Mouse (Mus musculus) myocyte (in vitro differentiated cells): Measurements from ENCODE around the gene Chd9. TPM values are rescaled to one million over a fixed set of nuclear protein-coding genes. Genes with fewer than 3 reads are reported as not detected.

Source experiments
- H3K27me3 ChIP-seq: one replicate; pipeline ENCODE4 v1.6.1; 2011; ENCODE audit not compliant: control insufficient read depth, insufficient read depth, insufficient read length
- H3K36me3 ChIP-seq: one replicate; pipeline ENCODE4 v1.6.1; 2011; ENCODE audit not compliant: control insufficient read depth, insufficient read depth
- H3K4me2 ChIP-seq: one replicate; pipeline ENCODE4 v1.6.1; 2011; ENCODE audit warnings: low read depth, control low read depth
- H3K4me3 ChIP-seq: one replicate; pipeline ENCODE4 v1.5.1; 2011; ENCODE audit warnings: mild to moderate bottlenecking, control low read depth, moderate library complexity
- H3K79me2 ChIP-seq: one replicate; pipeline ENCODE4 v1.6.1; 2011; ENCODE audit not compliant: control insufficient read depth, insufficient read depth
- H3ac ChIP-seq: one replicate; pipeline ENCODE4 v1.6.1; 2011; ENCODE audit not compliant: control insufficient read depth, insufficient read length
- CEBPB ChIP-seq: IDR thresholded peaks from 2 replicates; pipeline ENCODE4 v1.6.1; 2011; ENCODE audit warnings: mild to moderate bottlenecking, moderate library complexity; ENCODE audit not compliant: poor library complexity, insufficient read depth, severe bottlenecking
- E2F4 ChIP-seq: IDR thresholded peaks from one replicate; pipeline ENCODE4 v1.6.1; 2011; ENCODE audit warnings: mild to moderate bottlenecking, control low read depth, moderate library complexity; ENCODE audit not compliant: insufficient read depth
- MAX ChIP-seq: IDR thresholded peaks from one replicate; pipeline ENCODE4 v1.6.1; 2011; ENCODE audit warnings: low read depth, mild to moderate bottlenecking, control low read depth
- MYOD1 ChIP-seq, 3 experiments: IDR thresholded peaks; one replicate each; pipeline ENCODE4 v1.6.1; 2011; ENCODE audit warnings: control low read depth in 2 of 3, low read depth in 2 of 3, mild to moderate bottlenecking in 2 of 3, moderate library complexity in 1 of 3; ENCODE audit not compliant: insufficient read length in 2 of 3, control insufficient read depth in 1 of 3
- MYOG ChIP-seq, 3 experiments: IDR thresholded peaks; one replicate each; pipeline ENCODE4 v1.6.1; 2011; ENCODE audit warnings: control low read depth in 2 of 3, low read depth in 2 of 3, mild to moderate bottlenecking in 2 of 3; ENCODE audit not compliant: insufficient read length in 2 of 3, control insufficient read depth in 1 of 3, insufficient read depth in 1 of 3
- POLR2A ChIP-seq: IDR thresholded peaks from one replicate; pipeline ENCODE4 v1.6.1; 2011; ENCODE audit warnings: low read depth, mild to moderate bottlenecking, control low read depth, moderate library complexity; ENCODE audit not compliant: insufficient read length
- POLR2AphosphoS2 ChIP-seq: IDR thresholded peaks from one replicate; pipeline ENCODE4 v1.6.1; 2011; ENCODE audit warnings: low read depth, control low read depth; ENCODE audit not compliant: insufficient read length
- REST ChIP-seq: IDR thresholded peaks from one replicate; pipeline ENCODE4 v1.6.1; 2011; ENCODE audit warnings: mild to moderate bottlenecking, control low read depth, moderate library complexity; ENCODE audit not compliant: insufficient read depth, insufficient read length
- SRF ChIP-seq: IDR thresholded peaks from one replicate; pipeline ENCODE4 v1.6.1; 2011; ENCODE audit warnings: low read depth; ENCODE audit not compliant: control insufficient read depth, insufficient read length
- TCF12 ChIP-seq: IDR thresholded peaks from one replicate; pipeline ENCODE4 v1.6.1; 2011; ENCODE audit warnings: mild to moderate bottlenecking, control low read depth; ENCODE audit not compliant: poor library complexity, insufficient read depth, severe bottlenecking
- TCF3 ChIP-seq: IDR thresholded peaks from one replicate; pipeline ENCODE4 v1.6.1; 2011; ENCODE audit warnings: low read depth, control low read depth; ENCODE audit not compliant: insufficient read length
- USF1 ChIP-seq: IDR thresholded peaks from one replicate; pipeline ENCODE4 v1.6.1; 2011; ENCODE audit warnings: low read depth, mild to moderate bottlenecking, control low read depth, moderate library complexity
- polyA plus RNA-seq: library from polyadenylated mRNA; unstranded; fragments of >200 nt; fragmentation: generic; extraction: Trizol; gene quantifications from one replicate; pipeline ENCODE4 v1.2.1, GENCODE M21; 2012; ENCODE audit warnings: missing spikeins

Gene Chd9
- polyA plus RNA-seq, 1 experiment, result 29.6 TPM

DNA sequence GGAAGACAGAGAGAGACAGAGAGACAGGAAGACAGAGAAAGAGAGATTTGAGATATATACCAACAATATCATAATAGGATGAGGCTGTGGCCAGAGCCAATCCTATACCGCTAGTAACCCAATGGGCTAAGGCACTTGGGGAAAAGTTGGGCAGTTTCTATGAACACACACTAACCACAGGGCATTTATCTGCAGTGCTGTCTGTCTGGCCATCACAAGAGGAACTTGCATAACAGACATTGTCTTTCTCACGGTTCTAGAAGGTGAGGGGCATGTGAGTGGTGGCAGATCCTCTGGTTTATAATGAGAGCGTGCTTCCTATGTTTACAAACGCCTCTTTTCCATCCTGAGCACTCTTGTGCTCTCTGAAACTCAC, 7.8 kb upstream of the Chd9 start:
- no peak for TF ChIP-seq MAX
- TF ChIP-seq USF1, result no peak
- no peak for TF ChIP-seq MYOG (IDR thresholded peaks at IDR 0.05; ENCODE audit: control insufficient read depth in 1 of 3, insufficient read depth in 1 of 3, insufficient read length in 2 of 3, low read depth in 2 of 3)
- no peak for TF ChIP-seq SRF
- no peak for TF ChIP-seq E2F4
- no peak for TF ChIP-seq TCF3
- TF ChIP-seq POLR2AphosphoS2, result no peak
- no peak for TF ChIP-seq POLR2A
- TF ChIP-seq REST, result no peak
- no peak for TF ChIP-seq CEBPB
- TF ChIP-seq MYOD1 (IDR thresholded peaks at IDR 0.05; ENCODE audit: control insufficient read depth in 1 of 3, insufficient read length in 2 of 3, low read depth in 2 of 3), result no peak
- Histone ChIP-seq H3K4me3 (no peak overlapping the region), H3K79me2 (no peaks in the 10 kb centered on the region), H3K4me2 (no peak overlapping the region), H3K36me3 (no peaks in the 10 kb centered on the region), H3ac (no peak overlapping the region), H3K27me3 (no peaks in the 10 kb centered on the region)

DNA sequence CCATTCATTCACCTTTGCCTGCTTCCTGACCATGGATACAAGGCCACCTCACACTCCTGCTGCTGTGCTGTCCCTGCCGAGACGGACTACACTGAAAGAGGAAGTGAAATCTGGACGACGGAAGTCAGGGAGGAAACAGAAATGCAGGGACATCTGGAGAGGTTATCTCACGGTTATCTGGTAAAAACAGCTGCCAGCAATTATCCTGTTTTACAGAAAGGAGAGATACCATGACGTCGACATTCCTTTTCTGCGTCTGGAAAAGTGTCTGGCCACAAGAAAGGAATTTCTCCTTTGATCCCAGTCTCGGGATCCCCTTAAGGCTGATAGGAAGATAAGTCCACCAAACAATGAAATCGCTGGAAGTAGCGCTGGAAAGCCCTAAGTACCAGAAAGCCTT, 5.7 kb upstream of the Chd9 start:
- Histone ChIP-seq H3K36me3 (no peaks in the 10 kb centered on the region), H3K27me3 (no peaks in the 10 kb centered on the region), H3K4me3 (no peak overlapping the region), H3K4me2 (no peak overlapping the region), H3K79me2 (no peaks in the 10 kb centered on the region), H3ac (no peak overlapping the region)
- TF ChIP-seq MAX, result no peak
- no peak for TF ChIP-seq USF1
- no peak for TF ChIP-seq E2F4
- no peak for TF ChIP-seq POLR2A
- no peak for TF ChIP-seq MYOG (IDR thresholded peaks at IDR 0.05; ENCODE audit: control insufficient read depth in 1 of 3, insufficient read depth in 1 of 3, insufficient read length in 2 of 3, low read depth in 2 of 3)
- TF ChIP-seq SRF, result no peak
- TF ChIP-seq TCF12, result no peak
- no peak for TF ChIP-seq REST
- no peak for TF ChIP-seq MYOD1 (IDR thresholded peaks at IDR 0.05; ENCODE audit: control insufficient read depth in 1 of 3, insufficient read length in 2 of 3, low read depth in 2 of 3)
- TF ChIP-seq TCF3, result no peak
- no peak for TF ChIP-seq CEBPB
- TF ChIP-seq POLR2AphosphoS2, result no peak

DNA sequence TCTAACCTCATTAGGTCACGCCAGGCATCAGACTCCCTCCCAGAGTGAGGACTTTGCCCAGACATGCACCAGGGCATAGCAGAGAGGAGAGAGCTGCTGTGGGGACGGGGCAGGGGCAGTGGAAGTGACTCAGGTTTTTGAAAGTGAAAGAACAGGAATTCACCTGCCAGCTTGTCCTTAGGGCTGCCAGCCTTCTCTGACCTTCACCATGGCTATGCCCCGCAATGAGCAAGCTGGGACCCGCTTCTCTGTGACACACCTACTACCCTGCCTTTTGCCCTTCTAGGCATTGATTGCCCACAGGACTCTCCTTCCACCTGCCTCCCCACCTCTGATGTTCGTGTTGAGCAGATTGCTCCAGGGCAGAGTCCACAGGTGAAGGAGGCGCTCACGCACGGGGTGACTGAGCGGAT, 2.7 kb upstream of the Chd9 start:
- H3ac ChIP-seq, result no peak overlapping the region
- no peak overlapping the region for H3K4me3 ChIP-seq
- TF ChIP-seq TCF12 (no peak), POLR2A (no peak), E2F4 (no peak), SRF (no peak), MYOD1 (IDR thresholded peaks at IDR 0.05; ENCODE audit: control insufficient read depth in 1 of 3, insufficient read length in 2 of 3, low read depth in 2 of 3) (no peak), USF1 (no peak), POLR2AphosphoS2 (no peak), TCF3 (no peak), MYOG (IDR thresholded peaks at IDR 0.05; ENCODE audit: control insufficient read depth in 1 of 3, insufficient read depth in 1 of 3, insufficient read length in 2 of 3, low read depth in 2 of 3) (no peak), REST (no peak), CEBPB (no peak), MAX (no peak)
- H3K27me3 ChIP-seq, result no peaks in the 10 kb centered on the region
- no peak overlapping the region for H3K4me2 ChIP-seq
- H3K79me2 ChIP-seq, result no peaks in the 10 kb centered on the region
- no peaks in the 10 kb centered on the region for H3K36me3 ChIP-seq

DNA sequence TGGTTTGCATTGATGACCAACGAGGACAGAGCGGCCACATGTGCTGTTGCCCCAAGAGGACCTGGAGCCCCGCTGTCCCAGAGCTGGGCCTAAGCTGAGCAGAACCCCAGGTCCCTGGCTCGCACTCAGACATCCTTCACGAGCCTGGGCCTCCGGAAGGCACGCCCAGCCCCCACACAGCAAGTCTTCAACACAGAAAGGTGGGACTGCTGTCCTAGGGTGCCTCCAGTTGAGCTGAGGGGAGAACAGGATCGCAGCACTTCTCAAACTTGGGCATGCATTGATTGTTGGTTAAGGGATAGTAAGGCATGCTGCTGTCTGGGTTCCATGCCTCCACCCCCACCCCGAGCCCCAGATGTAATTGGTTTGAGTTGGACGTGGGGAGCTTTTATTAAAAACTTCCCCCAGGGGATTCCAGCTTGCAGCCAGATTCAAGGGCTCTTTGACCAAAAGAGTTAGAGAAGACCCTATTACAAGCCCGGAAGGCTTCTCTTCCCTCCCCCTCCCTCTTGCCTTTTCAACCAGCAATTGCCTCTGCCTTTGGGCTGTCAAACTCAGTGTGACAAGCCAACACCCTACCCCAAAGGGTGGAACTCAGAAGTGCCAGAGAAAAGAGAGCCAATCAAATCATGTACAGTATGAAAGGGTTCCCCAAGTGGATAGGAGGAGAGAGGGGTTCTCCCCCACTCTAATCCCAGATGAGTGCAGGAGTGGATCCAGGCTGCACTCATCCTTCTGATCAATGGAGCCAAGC, 1.0 kb downstream of the Chd9 start:
- H3K79me2 ChIP-seq, result no peaks in the 10 kb centered on the region
- peak overlapping the region; percentile 0 for H3ac ChIP-seq
- peak overlapping the region; percentile 92 for H3K4me2 ChIP-seq
- H3K4me3 ChIP-seq, result peak overlapping the region; percentile 35
- no peaks in the 10 kb centered on the region for H3K27me3 ChIP-seq
- H3K36me3 ChIP-seq, result no peaks in the 10 kb centered on the region
- TF ChIP-seq TCF12 (no peak), USF1 (no peak), TCF3 (no peak), MYOD1 (IDR thresholded peaks at IDR 0.05; ENCODE audit: control insufficient read depth in 1 of 3, insufficient read length in 2 of 3, low read depth in 2 of 3) (no peak)

DNA sequence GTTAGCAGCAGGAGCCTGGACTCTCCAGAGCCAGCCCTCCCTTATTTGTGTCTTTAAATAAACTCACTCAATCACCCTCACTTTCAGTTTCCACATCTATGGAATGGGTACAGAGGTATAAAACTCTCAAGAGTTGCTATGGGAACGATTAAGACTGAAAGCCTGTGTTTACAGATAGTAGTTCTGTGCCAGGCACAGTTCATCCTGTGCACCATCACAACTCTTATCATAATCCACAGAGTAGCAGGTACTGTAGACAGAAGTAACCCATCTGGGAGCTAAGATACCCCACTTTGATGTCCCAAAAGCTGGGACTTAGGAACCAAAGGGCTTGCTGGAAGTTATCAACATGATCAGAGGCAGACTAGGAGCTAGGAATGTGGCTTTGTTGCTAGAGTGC, 1.7 kb downstream of the Chd9 start:
- peak overlapping the region; percentile 35 for H3K4me3 ChIP-seq
- no peak overlapping the region for H3ac ChIP-seq
- no peak overlapping the region for H3K4me2 ChIP-seq
- H3K36me3 ChIP-seq, result no peaks in the 10 kb centered on the region
- TF ChIP-seq SRF, result no peak
- TF ChIP-seq POLR2AphosphoS2, result no peak
- no peak for TF ChIP-seq MYOD1 (IDR thresholded peaks at IDR 0.05; ENCODE audit: control insufficient read depth in 1 of 3, insufficient read length in 2 of 3, low read depth in 2 of 3)
- TF ChIP-seq USF1, result no peak
- no peak for TF ChIP-seq POLR2A
- no peak for TF ChIP-seq REST
- no peak for TF ChIP-seq E2F4
- TF ChIP-seq MYOG (IDR thresholded peaks at IDR 0.05; ENCODE audit: control insufficient read depth in 1 of 3, insufficient read depth in 1 of 3, insufficient read length in 2 of 3, low read depth in 2 of 3), result no peak
- TF ChIP-seq TCF3, result no peak
- TF ChIP-seq CEBPB, result no peak
- TF ChIP-seq MAX, result no peak
- TF ChIP-seq TCF12, result no peak
- no peaks in the 10 kb centered on the region for H3K79me2 ChIP-seq
- H3K27me3 ChIP-seq, result no peaks in the 10 kb centered on the region
